Mouse (Mus musculus) left cerebral cortex, adult 9 months (tissue): ENCODE results near the gene Nf1.

Experiments used
- DNase-seq, 2 experiments: peaks; one replicate each; pipeline ENCODE4 v3.0.0; 2022; ENCODE audit warnings: low spot score in 2 of 2

Gene Nf1

GRCm38 (mm10) chr11:79460756-79461450, 121.4 kb downstream of the Nf1 start:
- no peak for DNase-seq

DNA sequence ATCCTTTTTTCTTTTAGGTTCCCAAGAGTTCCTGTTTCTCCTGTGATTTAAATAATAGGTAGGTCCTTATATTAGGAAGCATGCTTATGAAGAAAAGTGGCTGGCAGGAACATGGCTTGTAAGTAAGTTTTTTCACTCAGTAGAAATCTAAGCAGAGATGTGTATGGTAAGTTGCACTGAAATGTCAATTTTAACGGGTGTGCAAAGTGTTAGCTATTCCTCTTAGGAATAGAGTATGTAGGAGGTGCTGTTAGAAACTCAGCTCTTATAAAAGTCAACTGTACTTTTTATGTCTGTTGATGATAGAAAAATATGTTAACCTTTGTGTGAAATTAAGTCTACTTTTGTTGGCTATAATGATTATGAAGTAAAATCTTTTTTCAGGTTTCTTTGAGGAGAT, 128.6 kb downstream of the Nf1 start:
- no peak for DNase-seq

DNA sequence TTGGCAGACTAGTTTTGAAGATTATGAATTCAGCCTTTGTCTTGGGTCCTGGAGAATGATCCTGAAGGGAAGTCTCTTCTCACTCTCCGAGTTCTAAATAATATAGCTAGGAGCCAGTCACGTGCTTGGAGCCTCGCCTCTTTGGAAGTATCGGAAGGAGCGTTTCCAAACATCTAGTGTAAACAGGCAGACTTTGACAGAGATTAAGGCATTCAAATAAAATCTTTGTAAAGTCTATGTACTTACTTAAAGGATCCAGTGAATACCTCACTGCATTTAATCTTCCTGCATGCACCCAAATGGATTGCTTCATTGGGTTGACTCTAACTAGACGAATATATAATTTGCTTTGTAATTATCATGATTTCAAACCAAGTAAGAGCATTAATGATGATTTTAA, 143.9 kb downstream of the Nf1 start:
- DNase-seq, result no peak

- DNase-seq, result no peak
Measured at GRCm38 (mm10) chr11:79483876-79484528, 144.5 kb downstream of the Nf1 start.

DNA sequence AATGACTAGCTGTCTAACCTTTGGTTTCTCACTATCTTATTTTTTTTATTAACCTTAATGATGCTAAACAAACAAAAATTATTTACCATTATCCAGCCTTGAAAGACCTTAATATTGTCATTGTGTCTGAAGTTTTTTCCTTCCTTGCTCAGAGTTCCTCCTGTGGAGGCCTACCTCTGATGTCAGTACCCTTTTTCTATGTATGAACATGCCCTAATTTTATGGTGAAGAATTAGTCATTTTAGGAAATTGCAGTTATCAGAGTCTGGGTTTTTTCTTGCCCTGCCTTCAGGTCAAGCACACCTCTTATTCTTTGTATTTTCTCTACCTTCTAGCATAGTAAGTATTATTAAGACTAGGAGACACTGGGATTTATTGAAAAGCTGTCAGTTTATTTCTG, 145.2 kb downstream of the Nf1 start:
- no peak for DNase-seq

- DNase-seq, result no peak
Measured at GRCm38 (mm10) chr11:79494976-79495800, 155.7 kb downstream of the Nf1 start.

DNA sequence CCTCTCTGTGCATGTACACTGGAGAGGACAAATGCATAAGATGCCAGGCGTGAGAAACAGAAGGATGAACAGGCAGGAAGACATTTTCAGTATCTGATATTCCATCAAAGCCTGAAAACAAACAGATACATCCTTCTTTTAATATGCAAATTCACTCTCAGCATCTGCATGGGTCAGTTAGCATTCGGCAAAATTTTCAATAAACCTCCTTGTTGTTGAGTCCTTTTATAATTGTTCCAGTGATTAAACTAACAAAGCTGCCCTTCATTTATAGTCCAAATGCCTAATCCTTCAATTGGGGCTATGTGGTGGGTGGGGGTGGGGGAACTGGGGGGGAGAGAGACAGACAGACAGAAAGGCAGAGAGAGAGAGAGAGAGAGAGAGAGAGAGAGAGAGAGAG, 163.4 kb downstream of the Nf1 start:
- peak in 1 of 2 experiments; percentile 36 for DNase-seq

- DNase-seq, result peak; percentile 71 to 85
Measured at GRCm38 (mm10) chr11:79503845-79504244, 164.4 kb downstream of the Nf1 start, which contains the start of gene Omg. TSS of gene Omg (minus strand) at chr11:79504084.

- DNase-seq, result no peak
Measured at GRCm38 (mm10) chr11:79504506-79504905, 165.0 kb downstream of the Nf1 start.

GRCm38 (mm10) chr11:79511970-79512369, 172.5 kb downstream of the Nf1 start:
- no peak for DNase-seq

GRCm38 (mm10) chr11:79515331-79515730, 175.8 kb downstream of the Nf1 start:
- DNase-seq, result no peak

GRCm38 (mm10) chr11:79515798-79516197, 176.3 kb downstream of the Nf1 start:
- DNase-seq, result no peak

- no peak for DNase-seq
Measured at GRCm38 (mm10) chr11:79519299-79519698, 179.8 kb downstream of the Nf1 start.

- DNase-seq, result peak; percentile 60 to 74
Measured at GRCm38 (mm10) chr11:79519878-79520291, 180.4 kb downstream of the Nf1 start.

- no peak for DNase-seq
Measured at GRCm38 (mm10) chr11:79520772-79521171, 181.3 kb downstream of the Nf1 start.

GRCm38 (mm10) chr11:79521930-79522329, 182.4 kb downstream of the Nf1 start:
- DNase-seq, result no peak

- no peak for DNase-seq
Measured at GRCm38 (mm10) chr11:79522944-79523343, 183.5 kb downstream of the Nf1 start.

- DNase-seq, result no peak
Measured at GRCm38 (mm10) chr11:79523560-79524309, 184.2 kb downstream of the Nf1 start, which contains the start of gene Evi2b. TSS of gene Evi2b (minus strand) at chr11:79523762.

GRCm38 (mm10) chr11:79524310-79524575, 184.8 kb downstream of the Nf1 start:
- no peak for DNase-seq

DNA sequence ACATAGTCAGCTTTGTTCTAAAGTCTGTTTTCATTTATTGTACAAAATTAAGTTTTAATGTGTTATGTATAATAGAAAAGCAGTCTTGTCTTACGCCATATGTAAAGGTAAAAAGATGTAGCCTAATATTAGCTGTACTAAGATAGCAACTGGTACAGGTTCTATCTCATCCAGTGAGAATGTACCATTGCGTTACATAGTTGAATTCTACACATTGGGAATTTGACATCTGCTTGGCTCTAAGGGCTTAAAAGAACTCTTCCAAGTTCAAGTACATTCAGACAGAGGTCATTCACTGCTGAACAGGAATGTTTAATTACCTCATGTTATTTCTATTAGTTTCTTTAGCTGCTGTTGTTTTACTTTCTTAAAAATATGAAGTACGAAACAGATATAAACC, 187.1 kb downstream of the Nf1 start:
- no peak for DNase-seq

DNA sequence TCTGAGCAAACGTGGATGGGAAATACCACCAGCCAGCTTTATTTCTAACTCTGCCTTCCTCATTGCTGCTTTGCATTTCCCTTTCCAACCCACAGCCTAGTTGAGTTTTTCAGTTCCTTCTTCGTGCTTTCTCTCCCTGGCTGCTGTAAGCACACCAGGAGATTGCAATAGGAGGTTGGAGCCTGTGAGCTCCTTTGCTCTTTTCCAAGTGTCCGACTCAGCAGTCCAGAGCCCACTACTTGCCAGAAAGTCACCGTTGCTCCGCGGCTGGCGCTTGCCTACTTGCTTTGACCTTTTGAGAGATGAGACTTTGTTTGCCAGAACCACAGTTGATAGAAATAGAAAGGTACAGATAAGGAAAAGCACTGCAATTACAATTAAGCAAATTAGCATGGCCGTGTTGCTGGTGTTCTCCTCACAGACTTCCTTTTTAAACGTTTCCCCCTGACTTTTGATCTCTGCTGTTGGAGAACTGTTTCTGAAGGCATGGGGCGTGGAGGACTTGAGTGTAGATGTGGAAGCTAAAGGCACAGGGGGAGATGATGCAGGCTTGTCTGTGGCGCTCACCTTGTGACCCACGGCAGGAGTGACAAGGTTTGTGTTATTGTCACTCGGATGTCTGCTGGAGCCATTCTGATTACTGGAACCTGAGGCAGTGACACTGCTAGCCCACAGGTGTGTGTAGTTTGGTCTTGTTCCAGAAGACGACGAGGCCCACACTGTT, 187.7 kb downstream of the Nf1 start:
- DNase-seq, result peak in 1 of 2 experiments; percentile 35
